Mouse (Mus musculus): ENCODE results near the gene Wdr13. TPM values are rescaled to one million over a fixed set of nuclear protein-coding genes. Genes with fewer than 3 reads are reported as not detected.
A peak's percentile ranks its signal among the peaks of the same experiment; 100 is the strongest.
"Not testable (repeated sequence)": the region's sequence is repeated elsewhere in the genome, so short reads cannot be mapped to it uniquely, and the experiment has no call there.

Gene Wdr13
- polyA plus RNA-seq, 2 experiments = 18.7 to 90.6 TPM

DNA sequence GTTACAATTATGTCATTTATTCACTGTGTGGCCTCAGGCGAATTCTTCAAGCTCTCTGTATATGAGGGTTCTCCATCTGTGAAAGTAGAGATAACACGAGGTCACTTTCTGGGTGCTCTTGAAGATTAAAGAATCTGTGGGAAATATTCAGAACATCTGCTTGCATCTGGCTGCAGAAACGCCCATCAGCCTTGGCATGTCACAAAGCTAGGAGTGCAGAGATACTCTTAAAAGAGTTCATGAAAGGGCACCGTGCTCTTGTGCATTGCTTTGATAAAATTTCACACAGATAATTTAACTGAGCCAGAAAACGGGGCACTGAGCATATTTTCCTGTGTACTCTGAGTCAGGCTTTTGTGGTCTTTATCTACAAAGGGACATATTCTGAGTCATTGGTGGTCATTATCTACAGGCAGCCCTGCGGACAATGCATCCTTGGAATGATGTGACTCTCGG is 30.5 kb downstream of the Wdr13 start:
- H3K9ac ChIP-seq (ENCODE audit: low read depth, low read length, severe bottlenecking) = no peak overlapping the region
- no peak overlapping the region for H3K27ac ChIP-seq (replicated peaks; ENCODE audit: low read depth, low read length)
- WGBS = 55% methylated on average over 7 of the region's 7 CpGs

DNA sequence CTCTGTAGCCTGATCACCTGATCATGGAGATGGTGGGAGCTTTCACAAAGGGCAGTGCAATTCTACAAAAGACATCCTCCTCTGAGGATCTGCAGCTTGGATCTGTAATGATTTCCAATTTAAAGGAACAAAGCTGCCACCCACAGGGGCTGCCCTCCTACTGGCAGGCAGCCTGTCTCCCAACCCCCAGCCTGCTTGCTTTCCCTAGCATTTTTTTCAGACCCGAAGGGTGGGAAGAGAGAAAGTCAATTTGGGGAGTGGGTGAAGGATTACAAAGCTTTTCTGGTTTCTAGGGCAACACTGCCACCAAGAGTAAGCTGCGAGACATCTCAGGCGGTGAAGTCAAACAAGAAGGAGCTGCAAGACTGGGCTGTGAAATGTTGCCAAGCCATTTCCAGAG is 31.7 kb downstream of the Wdr13 start:
- Histone ChIP-seq H3K4me3 (replicated peaks; ENCODE audit: low read length) (no peak overlapping the region), H3K9me3 (ENCODE audit: control insufficient read depth, low read length) (no peaks in the 10 kb centered on the region), H3K36me3 (ENCODE audit: control insufficient read depth, insufficient read depth, low read length) (no peaks in the 10 kb centered on the region), H3K9ac (ENCODE audit: low read depth, low read length, severe bottlenecking) (no peak overlapping the region), H3K27ac (replicated peaks; ENCODE audit: low read depth, low read length) (no peak overlapping the region), H3K4me2 (replicated peaks; ENCODE audit: low read depth, low read length, severe bottlenecking) (no peak overlapping the region), H3K4me1 (ENCODE audit: control insufficient read depth, insufficient read depth, low read length) (no peaks in the 10 kb centered on the region), H3K27me3 (ENCODE audit: control insufficient read depth, insufficient read depth, low read length) (no peaks in the 10 kb centered on the region)
- no peak; the same call in 1 of the 2 replicates for ATAC-seq (ENCODE audit: low FRiP score, low read depth)
- no peak for TF ChIP-seq POLR2A (IDR thresholded peaks at IDR 0.05; ENCODE audit: borderline replicate concordance, extremely low read depth, insufficient read depth, insufficient read length)
- WGBS = 22% methylated on average over 3 of the region's 3 CpGs
- DNase-seq (ENCODE audit: low spot score) = peak; percentile 50

More for the DNA sequence above, 30.5 kb downstream of the Wdr13 start:
- no peaks in the 10 kb centered on the region for H3K36me3 ChIP-seq (ENCODE audit: control insufficient read depth, insufficient read depth, low read length)
- DNase-seq (ENCODE audit: low spot score) (no peak), ATAC-seq (ENCODE audit: low FRiP score, low read depth) (no peak)
- no peak overlapping the region for H3K4me2 ChIP-seq (replicated peaks; ENCODE audit: low read depth, low read length, severe bottlenecking)
- no peaks in the 10 kb centered on the region for H3K27me3 ChIP-seq (ENCODE audit: control insufficient read depth, insufficient read depth, low read length)
- TF ChIP-seq POLR2A (IDR thresholded peaks at IDR 0.05; ENCODE audit: borderline replicate concordance, extremely low read depth, insufficient read depth, insufficient read length) = no peak
- H3K4me3 ChIP-seq (replicated peaks; ENCODE audit: low read length) = no peak overlapping the region
- H3K9me3 ChIP-seq (ENCODE audit: control insufficient read depth, low read length) = no peaks in the 10 kb centered on the region
- no peaks in the 10 kb centered on the region for H3K4me1 ChIP-seq (ENCODE audit: control insufficient read depth, insufficient read depth, low read length)

DNA sequence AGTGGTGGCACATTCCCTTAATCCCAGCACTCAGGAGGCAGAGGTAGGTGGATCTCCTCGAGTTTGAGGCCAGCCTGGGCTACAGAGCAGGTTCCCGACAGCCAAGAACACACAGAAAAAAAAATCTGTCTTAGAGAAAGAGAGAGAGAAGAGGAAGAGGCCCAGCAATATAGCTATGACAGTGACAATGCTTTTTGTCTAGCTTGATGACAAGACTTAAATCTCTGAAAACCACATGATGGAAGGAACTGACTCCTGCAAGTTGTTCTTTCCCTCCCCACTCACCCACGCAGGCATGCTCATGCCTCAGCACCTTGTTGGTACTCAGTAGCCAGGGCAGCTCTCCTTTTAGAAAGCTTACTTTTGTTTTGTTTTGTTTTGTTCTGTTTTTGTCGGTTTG is 33.3 kb downstream of the Wdr13 start:
- TF ChIP-seq POLR2A (IDR thresholded peaks at IDR 0.05; ENCODE audit: borderline replicate concordance, extremely low read depth, insufficient read depth, insufficient read length) = no peak
- 62% methylated on average over 4 of the region's 4 CpGs for WGBS
- H3K4me1 ChIP-seq (ENCODE audit: control insufficient read depth, insufficient read depth, low read length) = no peaks in the 10 kb centered on the region
- no peak for ATAC-seq (ENCODE audit: low FRiP score, low read depth)
- no peak overlapping the region for H3K4me3 ChIP-seq (replicated peaks; ENCODE audit: low read length)
- H3K27me3 ChIP-seq (ENCODE audit: control insufficient read depth, insufficient read depth, low read length) = no peaks in the 10 kb centered on the region
- no peak overlapping the region for H3K27ac ChIP-seq (replicated peaks; ENCODE audit: low read depth, low read length)
- no peaks in the 10 kb centered on the region for H3K9me3 ChIP-seq (ENCODE audit: control insufficient read depth, low read length)
- no peak for DNase-seq (ENCODE audit: low spot score)
- H3K4me2 ChIP-seq (replicated peaks; ENCODE audit: low read depth, low read length, severe bottlenecking) = no peak overlapping the region
- H3K9ac ChIP-seq (ENCODE audit: low read depth, low read length, severe bottlenecking) = no peak overlapping the region
- no peaks in the 10 kb centered on the region for H3K36me3 ChIP-seq (ENCODE audit: control insufficient read depth, insufficient read depth, low read length)

DNA sequence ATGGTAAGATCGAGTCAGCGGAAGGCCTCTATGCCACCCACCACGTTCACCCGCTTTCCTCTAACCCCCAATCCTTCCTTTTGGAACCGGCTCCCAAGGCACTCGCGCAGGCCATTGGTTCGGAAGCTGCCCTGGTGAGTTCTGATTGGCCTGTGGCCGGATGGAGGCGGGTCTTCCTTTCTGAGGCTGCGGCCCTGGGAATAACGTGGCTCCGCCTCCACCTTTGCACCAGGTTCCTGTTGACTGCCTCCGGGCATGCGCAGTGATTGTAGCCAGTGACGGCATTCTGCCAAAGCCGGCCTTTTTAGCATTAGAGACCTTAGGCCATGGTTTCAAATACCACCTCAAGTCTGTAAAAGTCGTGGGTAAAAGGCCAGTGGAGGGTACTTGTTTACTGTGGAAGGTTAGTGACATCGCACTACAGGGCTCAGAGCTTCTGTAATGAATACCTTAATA is 35.9 kb downstream of the Wdr13 start:
- DNase-seq (ENCODE audit: low spot score) = peak; percentile 97
- peak; percentile 95 for ATAC-seq (ENCODE audit: low FRiP score, low read depth)
- H3K9ac ChIP-seq (ENCODE audit: low read depth, low read length, severe bottlenecking) = no peak overlapping the region
- H3K36me3 ChIP-seq (ENCODE audit: control insufficient read depth, insufficient read depth, low read length) = no peaks in the 10 kb centered on the region
- H3K4me2 ChIP-seq (replicated peaks; ENCODE audit: low read depth, low read length, severe bottlenecking) = peak overlapping the region; percentile 41
- H3K27ac ChIP-seq (replicated peaks; ENCODE audit: low read depth, low read length) = peak overlapping the region; percentile 48; the same call in 1 of the 2 replicates
- no peak for TF ChIP-seq POLR2A (IDR thresholded peaks at IDR 0.05; ENCODE audit: borderline replicate concordance, extremely low read depth, insufficient read depth, insufficient read length)
- H3K4me3 ChIP-seq (replicated peaks; ENCODE audit: low read length) = peak overlapping the region; percentile 21
- no peaks in the 10 kb centered on the region for H3K4me1 ChIP-seq (ENCODE audit: control insufficient read depth, insufficient read depth, low read length)
- H3K27me3 ChIP-seq (ENCODE audit: control insufficient read depth, insufficient read depth, low read length) = no peaks in the 10 kb centered on the region
- H3K9me3 ChIP-seq (ENCODE audit: control insufficient read depth, low read length) = no peaks in the 10 kb centered on the region
- 12% methylated on average over 15 of the region's 19 CpGs for WGBS

DNA sequence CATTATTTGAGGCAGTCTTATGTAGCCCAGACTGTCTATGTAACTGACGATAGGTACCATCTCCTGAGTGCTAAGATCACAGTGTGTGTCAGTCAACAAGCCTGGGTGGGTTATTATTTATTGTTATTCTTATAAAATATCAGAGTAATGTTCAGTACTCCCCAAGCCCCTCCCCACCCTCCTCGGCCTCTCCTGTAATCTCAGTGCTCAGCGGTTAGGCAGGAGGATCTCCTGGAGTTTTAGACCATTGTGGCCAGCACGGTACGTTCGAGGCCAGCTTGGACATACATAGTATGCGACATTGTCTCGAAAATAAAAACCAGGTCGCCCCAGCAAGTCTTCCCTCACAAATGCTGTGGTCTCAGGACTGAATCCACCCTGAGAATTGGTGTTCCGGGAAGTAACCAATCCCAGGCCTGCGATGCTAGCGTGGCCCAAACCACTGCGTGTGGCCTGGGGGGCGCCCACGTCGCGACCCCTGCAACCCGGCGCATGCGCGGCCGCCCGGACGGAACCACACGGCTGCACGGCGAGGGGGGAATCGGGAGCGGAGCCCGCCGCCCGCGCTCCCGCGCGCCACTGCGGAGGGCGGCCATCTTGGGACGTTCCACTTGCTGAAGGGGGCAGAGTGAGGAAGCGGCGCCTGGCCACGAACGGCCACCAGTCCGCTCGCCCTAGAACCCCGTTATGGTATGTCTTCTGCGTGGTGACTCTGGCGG is 36.5 kb downstream of the Wdr13 start:
- not testable (repeated sequence) for H3K9me3 ChIP-seq (ENCODE audit: control insufficient read depth, low read length); H3K27me3 ChIP-seq (ENCODE audit: control insufficient read depth, insufficient read depth, low read length); H3K4me1 ChIP-seq (ENCODE audit: control insufficient read depth, insufficient read depth, low read length); H3K27ac ChIP-seq (replicated peaks; ENCODE audit: low read depth, low read length); DNase-seq (ENCODE audit: low spot score); H3K36me3 ChIP-seq (ENCODE audit: control insufficient read depth, insufficient read depth, low read length)
- Histone ChIP-seq H3K4me3 (replicated peaks; ENCODE audit: low read length) (peak overlapping the region; percentile 28), H3K9ac (ENCODE audit: low read depth, low read length, severe bottlenecking) (0 out of 2 replicates have a peak overlapping the region, but pooled peaks have one; percentile 12), H3K4me2 (replicated peaks; ENCODE audit: low read depth, low read length, severe bottlenecking) (peak overlapping the region; percentile 41)
- 29% methylated on average over 6 of the region's 48 CpGs for WGBS
- ATAC-seq (ENCODE audit: low FRiP score, low read depth) = peak; percentile 95
